Mouse (Mus musculus): ENCODE data around the gene Ralbp1.

Gene Ralbp1

GRCm38 (mm10) chr17:65889476-65889875, 3.9 kb upstream of the Ralbp1 start:
- no peak for DNase-seq (ENCODE audit: low spot score)

GRCm38 (mm10) chr17:65886571-65886970, 973 bp upstream of the Ralbp1 start:
- no peak for DNase-seq (ENCODE audit: low spot score)

- DNase-seq (ENCODE audit: low spot score): no peak
Measured at GRCm38 (mm10) chr17:65885398-65885696, 251 bp downstream of the Ralbp1 start.

- peak; percentile 97 for DNase-seq (ENCODE audit: low spot score)
Measured at GRCm38 (mm10) chr17:65884691-65885397, 754 bp downstream of the Ralbp1 start.

GRCm38 (mm10) chr17:65884061-65884669, 1.4 kb downstream of the Ralbp1 start:
- no peak for DNase-seq (ENCODE audit: low spot score)

GRCm38 (mm10) chr17:65877026-65877425, 8.6 kb downstream of the Ralbp1 start:
- no peak for DNase-seq (ENCODE audit: low spot score)

GRCm38 (mm10) chr17:65873834-65874233, 11.8 kb downstream of the Ralbp1 start:
- no peak for DNase-seq (ENCODE audit: low spot score)

- DNase-seq (ENCODE audit: low spot score): no peak
Measured at GRCm38 (mm10) chr17:65873156-65873555, 12.4 kb downstream of the Ralbp1 start.

- DNase-seq (ENCODE audit: low spot score): no peak
Measured at GRCm38 (mm10) chr17:65872652-65873051, 12.9 kb downstream of the Ralbp1 start.

- no peak for DNase-seq (ENCODE audit: low spot score)
Measured at GRCm38 (mm10) chr17:65872051-65872450, 13.5 kb downstream of the Ralbp1 start.

GRCm38 (mm10) chr17:65871641-65872041, 14.0 kb downstream of the Ralbp1 start:
- DNase-seq (ENCODE audit: low spot score): no peak

GRCm38 (mm10) chr17:65870146-65870545, 15.5 kb downstream of the Ralbp1 start:
- no peak for DNase-seq (ENCODE audit: low spot score)

- no peak for DNase-seq (ENCODE audit: low spot score)
Measured at GRCm38 (mm10) chr17:65869720-65870119, 15.9 kb downstream of the Ralbp1 start.

GRCm38 (mm10) chr17:65867996-65868395, 17.6 kb downstream of the Ralbp1 start:
- no peak for DNase-seq (ENCODE audit: low spot score)

- no peak for DNase-seq (ENCODE audit: low spot score)
Measured at GRCm38 (mm10) chr17:65866201-65866600, 19.4 kb downstream of the Ralbp1 start.

- no peak for DNase-seq (ENCODE audit: low spot score)
Measured at GRCm38 (mm10) chr17:65865265-65865664, 20.3 kb downstream of the Ralbp1 start.

GRCm38 (mm10) chr17:65864742-65865141, 20.9 kb downstream of the Ralbp1 start:
- peak; percentile 36 for DNase-seq (ENCODE audit: low spot score)

- DNase-seq (ENCODE audit: low spot score): no peak
Measured at GRCm38 (mm10) chr17:65863830-65864229, 21.8 kb downstream of the Ralbp1 start.

- DNase-seq (ENCODE audit: low spot score): no peak
Measured at GRCm38 (mm10) chr17:65862579-65862978, 23.0 kb downstream of the Ralbp1 start.

GRCm38 (mm10) chr17:65857617-65858016, 28.0 kb downstream of the Ralbp1 start:
- no peak for DNase-seq (ENCODE audit: low spot score)

GRCm38 (mm10) chr17:65854006-65854405, 31.6 kb downstream of the Ralbp1 start:
- DNase-seq (ENCODE audit: low spot score): no peak

GRCm38 (mm10) chr17:65853326-65853725, 32.3 kb downstream of the Ralbp1 start:
- no peak for DNase-seq (ENCODE audit: low spot score)

GRCm38 (mm10) chr17:65851749-65852148, 33.8 kb downstream of the Ralbp1 start:
- DNase-seq (ENCODE audit: low spot score): no peak

- no peak for DNase-seq (ENCODE audit: low spot score)
Measured at GRCm38 (mm10) chr17:65850487-65850886, 35.1 kb downstream of the Ralbp1 start.
